Mouse (Mus musculus): Measurements from ENCODE around the gene Cdc42ep2.

Gene Cdc42ep2

GRCm38 (mm10) chr19:5942581-5942980 lies 18.0 kb upstream of the Cdc42ep2 start:
- no peak for DNase-seq (ENCODE audit: low spot score in 2 of 2)

DNA sequence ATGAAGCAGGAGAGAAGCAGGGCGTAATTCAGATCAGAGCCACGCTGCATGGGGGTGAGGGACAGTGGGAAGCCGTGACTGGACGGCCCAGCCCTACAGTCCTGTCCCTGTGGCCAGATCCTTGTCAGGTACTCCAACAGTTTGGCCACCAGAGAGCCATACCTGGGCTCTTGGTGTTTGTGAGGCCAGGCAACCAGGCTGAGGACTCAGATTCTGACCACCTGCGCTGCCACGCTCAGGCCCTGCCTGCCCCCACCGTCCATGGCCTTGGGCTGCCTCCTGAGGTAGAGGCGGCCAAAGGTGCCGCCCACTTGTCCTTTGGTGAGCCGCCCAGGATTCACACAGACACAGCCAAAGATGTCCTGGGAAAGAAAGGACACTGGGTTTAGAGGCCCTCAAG lies 16.0 kb upstream of the Cdc42ep2 start:
- no peak for DNase-seq (ENCODE audit: low spot score in 2 of 2)

DNA sequence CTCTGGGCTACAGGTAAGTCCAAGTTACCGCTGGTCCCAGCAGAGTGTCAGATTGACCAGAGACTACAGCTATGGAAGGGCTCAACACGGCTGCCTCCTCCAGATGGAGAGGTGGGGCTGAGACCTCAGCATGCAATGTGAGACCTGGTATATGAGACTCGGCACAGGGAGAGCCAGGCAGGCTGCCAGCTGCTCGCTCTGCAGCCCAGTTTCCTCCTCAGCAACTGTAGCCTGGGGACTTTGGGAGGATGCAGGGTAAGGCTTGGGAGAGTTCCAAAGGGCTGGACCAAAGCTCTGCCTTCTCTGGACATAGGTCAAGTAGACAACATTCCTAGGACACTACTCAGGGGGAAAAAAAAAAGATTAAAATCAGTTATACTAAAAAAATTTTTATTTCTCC lies 15.6 kb upstream of the Cdc42ep2 start:
- DNase-seq (ENCODE audit: low spot score in 2 of 2): no peak

GRCm38 (mm10) chr19:5939715-5940114 lies 15.1 kb upstream of the Cdc42ep2 start:
- no peak for DNase-seq (ENCODE audit: low spot score in 2 of 2)

GRCm38 (mm10) chr19:5938516-5938915 lies 13.9 kb upstream of the Cdc42ep2 start:
- DNase-seq (ENCODE audit: low spot score in 2 of 2): no peak

DNA sequence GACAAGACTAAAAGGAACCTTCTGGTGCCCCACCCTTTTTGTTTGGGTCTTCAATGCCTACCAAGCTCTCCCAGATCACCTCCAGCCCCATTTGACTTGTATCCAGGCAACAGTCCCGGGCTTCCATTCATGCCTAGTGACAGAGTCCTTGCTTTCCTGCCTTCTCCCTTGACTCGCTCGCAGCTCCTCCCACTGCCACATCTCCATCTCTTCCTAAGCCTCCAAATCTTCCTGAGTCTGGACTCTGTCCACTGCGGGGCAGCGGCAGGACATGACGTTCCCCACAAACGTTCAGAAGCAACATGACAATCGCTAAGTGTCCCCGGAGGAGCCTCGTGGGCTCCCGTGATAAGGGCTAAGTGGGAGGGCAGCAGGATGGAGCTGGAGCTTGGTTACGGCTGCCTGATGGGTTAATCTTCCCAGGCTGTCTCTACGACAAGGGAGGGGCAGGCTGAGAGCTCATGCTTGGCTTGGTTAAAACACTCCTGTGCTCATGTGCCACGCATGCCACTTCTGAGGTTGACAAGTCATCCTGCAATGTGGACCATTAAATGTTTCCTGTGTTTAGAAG lies 13.3 kb upstream of the Cdc42ep2 start:
- DNase-seq (ENCODE audit: low spot score in 2 of 2): no peak

DNA sequence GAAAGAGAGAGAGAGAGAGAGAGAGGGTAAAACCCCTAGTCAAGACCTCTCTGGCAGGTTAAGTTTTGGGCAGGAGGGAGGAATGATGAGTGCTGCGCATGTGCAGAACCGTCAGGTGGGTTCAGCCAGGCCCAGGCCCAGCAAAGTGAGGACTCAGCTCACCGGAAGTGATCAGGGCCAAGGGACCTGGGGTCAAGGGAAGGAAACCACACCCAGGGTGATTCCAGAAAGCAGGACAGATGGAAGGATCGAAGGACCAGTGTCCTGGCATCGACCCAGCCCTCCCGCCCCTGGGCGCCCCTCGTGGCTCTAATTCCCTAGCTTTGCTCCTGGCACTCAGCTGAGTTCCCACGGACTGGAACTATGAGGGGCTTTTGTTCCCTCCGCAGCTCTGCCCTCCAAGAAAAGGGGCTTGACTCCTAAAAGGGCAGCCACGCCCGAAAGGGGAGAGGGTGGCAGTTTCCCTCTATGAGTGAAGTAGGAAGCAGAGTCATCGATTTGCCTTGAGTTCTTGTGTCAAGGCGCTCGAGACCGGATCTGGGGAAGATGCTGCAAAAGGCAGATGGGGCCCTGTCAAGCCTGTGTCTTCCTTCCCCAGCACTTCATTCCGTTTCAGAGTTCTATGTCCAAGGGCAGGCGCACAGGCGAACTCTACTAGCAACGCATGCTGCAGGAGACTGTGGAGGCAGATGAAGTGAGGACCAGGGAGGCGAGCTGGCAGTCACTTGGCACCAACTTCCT lies 12.6 kb upstream of the Cdc42ep2 start:
- DNase-seq (ENCODE audit: low spot score in 2 of 2): no peak

DNA sequence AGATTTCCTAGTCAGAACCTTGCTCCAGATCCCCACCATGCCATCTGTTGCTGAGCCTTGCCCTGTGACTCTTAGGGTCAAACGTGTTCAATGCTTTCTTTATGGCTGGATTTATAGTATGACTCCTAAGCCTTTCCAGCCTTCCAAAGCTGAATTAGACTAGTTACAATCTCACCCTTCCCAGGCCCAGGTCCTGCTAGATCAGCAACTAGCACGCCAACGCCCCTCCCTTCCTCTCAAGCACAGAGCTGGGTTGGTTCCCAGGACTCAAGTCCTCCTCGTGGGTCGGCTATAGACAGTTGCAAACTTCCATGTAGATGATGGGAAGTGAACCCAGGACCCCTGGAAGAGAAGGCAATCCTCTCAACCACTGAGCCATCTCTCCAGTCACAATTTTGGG lies 11.1 kb upstream of the Cdc42ep2 start:
- DNase-seq (ENCODE audit: low spot score in 2 of 2): no peak

- no peak for DNase-seq (ENCODE audit: low spot score in 2 of 2)
Measured at GRCm38 (mm10) chr19:5935266-5935665, 10.7 kb upstream of the Cdc42ep2 start.

DNA sequence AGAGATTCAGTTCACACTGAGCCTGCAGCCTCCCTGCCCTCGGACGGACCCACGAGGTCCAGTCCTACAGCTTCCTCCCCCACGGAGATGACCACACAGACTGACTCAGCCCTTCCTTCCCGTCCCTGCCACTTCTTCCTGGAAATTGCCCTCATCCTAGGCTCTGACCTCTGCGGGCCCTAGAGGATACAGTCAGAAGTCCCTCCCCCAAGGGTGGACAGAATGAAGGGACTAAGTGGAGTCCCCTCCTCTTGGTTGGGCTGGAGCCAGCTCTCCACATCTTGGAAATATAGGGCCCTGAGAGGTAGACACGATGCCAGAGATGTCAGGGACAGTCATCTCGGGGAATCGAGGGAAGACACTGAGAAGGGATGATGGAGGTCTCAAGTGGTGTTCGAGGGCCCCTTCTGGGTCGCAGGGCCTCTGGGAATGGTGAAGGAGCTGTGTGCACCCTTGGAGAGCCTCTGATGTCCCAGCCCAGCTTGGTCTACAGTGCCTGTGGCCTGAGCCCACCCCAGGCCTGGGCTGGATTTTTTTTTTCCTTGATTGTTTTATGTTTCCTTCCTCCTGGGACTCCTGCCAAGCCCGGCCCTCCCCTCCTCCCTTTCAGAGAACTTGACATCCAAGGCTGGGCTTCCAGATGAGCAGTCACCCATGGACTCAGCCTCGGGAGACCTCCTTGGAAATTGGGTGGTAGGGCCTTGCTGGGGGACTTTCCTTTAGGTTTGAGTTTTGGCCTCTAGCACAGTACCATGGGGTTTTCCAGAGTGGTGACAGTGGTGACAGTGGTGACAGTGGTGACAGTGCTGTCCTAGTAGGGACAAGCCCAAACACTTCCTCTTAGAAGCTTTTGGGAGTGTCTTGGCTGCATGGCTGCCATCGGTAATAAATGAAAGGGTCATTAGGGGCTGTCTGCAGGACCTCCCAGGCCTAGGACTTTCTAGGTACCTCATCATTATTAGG lies 5.3 kb upstream of the Cdc42ep2 start:
- no peak for DNase-seq (ENCODE audit: low spot score in 2 of 2)

DNA sequence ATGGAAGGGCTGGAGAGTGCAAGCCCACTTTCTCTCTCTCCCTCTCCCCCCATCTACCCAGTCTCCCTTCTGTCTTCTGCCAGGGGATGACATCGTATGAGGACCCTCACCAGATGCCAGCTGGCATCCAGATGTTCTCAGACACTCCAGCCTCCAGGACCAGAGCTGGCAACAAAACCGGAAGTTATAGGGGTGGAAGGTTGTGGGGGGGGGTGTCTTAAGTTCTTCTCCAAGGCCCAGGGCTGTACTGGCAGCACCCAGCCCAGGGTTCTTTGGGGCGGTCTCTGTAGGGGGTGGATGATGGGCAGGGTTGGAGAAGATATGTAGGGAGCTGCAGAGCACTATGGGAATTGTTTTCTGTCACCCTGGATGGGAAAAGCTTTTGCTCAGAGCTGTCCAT lies 3.9 kb upstream of the Cdc42ep2 start:
- DNase-seq (ENCODE audit: low spot score in 2 of 2): no peak

GRCm38 (mm10) chr19:5928104-5928503 lies 3.5 kb upstream of the Cdc42ep2 start:
- DNase-seq (ENCODE audit: low spot score in 2 of 2): no peak

GRCm38 (mm10) chr19:5927532-5927931 lies 2.9 kb upstream of the Cdc42ep2 start:
- no peak for DNase-seq (ENCODE audit: low spot score in 2 of 2)

DNA sequence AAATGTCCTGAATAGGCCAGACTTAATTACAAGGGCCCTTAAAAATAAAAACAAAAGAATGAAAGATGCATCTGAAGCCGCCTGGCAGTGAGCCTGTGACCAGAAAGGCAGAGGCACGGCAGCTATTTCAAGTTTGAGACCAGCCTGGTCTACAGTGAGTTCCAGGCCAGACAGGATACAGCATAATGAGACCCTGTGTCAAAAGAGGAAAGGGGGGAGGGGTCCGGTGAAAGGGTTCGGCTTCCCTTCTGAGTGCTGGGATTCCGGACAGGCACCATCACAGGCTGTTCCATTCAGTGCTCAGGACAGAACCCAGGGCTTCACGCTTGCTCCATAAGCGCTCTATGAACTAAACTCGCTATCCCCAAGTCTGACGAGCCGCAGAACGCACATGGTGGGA lies 2.4 kb upstream of the Cdc42ep2 start:
- DNase-seq (ENCODE audit: low spot score in 2 of 2): no peak

DNA sequence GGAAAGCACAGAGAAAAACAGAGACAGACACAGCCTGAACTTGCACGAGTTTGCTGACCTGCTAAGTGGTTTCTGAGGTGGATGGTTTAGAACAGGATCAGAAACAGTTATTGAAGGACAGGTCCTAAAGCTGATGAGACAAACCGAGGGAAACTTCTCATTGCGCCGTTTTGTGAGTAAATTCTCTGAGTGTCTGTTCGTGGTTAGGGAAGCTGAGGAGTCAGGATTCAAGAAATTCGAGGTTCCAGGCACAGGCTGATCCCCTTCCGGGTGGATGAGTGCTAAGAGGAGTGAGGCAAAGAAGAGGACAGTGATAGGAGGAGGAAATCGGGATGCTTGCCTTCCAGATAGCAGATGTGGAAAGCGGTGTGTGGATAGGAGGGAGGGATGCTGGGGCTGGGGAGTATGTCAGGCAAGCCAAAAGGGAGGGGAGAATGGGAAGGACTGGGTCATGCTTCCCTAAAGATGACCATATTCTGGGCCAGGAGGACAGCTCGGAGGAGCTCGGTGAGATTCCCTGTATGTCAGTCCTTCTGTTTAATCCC lies 767 bp upstream of the Cdc42ep2 start:
- no peak for DNase-seq (ENCODE audit: low spot score in 2 of 2)

DNA sequence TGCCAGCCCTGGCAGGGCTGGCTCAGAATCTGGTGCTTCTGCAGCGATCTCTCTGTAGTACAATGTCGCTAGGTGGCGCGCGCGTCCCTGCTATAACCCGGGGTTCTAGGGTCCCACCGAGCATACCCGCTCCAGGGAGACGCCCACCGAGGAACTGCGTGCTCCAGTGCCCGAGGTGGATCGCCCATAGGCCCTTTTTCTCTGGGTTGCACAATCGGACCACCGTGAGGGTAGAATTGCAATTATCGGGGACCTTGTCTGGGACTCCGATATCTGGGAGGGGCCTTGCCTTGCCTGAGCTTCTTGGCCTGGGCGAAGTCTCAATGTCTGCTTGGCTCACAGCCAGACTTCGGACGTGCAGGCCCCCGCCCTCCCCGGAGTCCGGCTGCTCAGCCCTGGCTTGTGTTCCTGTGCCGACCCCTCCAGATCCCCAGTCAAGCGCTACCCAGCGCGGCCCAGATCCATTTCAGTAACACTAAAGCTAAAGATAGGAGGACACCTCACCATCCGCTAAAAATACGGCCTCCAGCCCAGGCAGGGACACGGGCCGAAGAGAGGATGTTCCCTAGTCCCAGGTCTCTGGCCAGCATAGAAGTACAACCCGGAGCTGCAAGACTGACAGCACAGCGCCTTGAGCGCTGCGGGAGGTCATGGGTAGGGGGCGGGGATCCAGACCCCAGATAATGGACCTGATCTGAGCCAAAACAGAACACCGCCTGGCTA lies 465 bp downstream of the Cdc42ep2 start:
- peak; percentile 75 to 86 for DNase-seq (ENCODE audit: low spot score in 2 of 2)

DNA sequence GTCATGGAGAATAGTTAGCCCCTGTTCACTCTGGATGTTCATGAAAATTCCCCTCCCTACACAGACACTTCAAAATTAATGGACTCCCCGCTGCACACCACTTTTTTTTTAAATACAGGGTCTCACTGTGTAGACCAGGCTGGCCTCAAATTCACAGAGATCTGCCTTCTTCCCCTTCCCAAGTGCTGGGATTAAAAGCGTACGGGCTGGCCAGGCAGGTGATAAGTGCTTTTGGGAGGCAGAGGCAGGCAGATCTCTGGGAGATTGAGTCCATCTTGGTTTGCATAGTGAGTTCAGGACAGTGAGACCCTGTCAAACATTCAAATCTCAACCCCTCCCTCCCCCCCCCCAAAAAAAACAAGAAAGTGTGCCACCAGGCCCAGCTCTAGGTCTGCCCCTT lies 1.7 kb downstream of the Cdc42ep2 start:
- DNase-seq (ENCODE audit: low spot score in 2 of 2): no peak

- DNase-seq (ENCODE audit: low spot score in 2 of 2): no peak
Measured at GRCm38 (mm10) chr19:5922119-5922942, 2.3 kb downstream of the Cdc42ep2 start.

- no peak for DNase-seq (ENCODE audit: low spot score in 2 of 2)
Measured at GRCm38 (mm10) chr19:5921715-5922114, 2.9 kb downstream of the Cdc42ep2 start.

DNA sequence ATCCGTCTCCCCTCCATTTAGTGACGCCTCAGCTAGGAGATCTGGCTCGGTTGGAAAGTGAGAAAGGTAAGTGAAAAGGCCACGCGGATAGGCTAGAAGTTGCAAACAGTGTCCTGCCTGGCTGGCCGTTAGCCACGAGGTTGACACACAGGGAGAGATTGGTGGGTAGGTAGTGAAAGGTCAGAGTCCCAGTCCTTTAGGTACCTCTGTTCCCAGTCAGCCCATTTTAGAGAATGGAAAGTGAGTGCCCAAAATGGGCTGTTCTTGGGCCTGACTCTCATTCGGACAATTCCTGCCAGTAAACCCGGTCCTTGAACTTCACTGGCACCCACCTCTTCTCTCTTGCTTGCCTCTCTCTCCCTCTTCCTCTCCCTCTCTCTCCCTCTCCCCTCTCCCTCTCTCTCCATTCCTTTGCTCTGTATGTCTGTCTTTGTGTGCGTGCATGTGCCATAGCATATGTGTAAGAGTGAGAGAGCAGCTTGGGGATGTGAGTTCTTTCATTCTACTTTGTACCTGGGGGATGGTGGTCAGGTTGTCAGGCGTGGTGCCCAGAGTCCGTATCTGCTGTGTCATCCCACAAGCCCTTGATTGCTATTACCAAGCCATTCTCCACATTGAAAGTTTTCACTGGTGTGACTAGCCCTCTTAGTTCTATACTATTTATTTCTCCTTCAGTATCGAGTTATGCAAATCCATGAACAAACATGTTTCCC lies 11.5 kb downstream of the Cdc42ep2 start, which contains the start of gene Dpf2:
Gene Dpf2 (minus strand): TSS at position 4 of the 713 bp plus-strand sequence.
- DNase-seq (ENCODE audit: low spot score in 2 of 2): no peak

Data from spleen, postnatal 14 days (tissue).